Mouse (Mus musculus) midbrain, postnatal 0 days (tissue): ENCODE data around the gene Cd207. TPM values are rescaled to one million over a fixed set of nuclear protein-coding genes. Genes with fewer than 3 reads are reported as not detected.

Experiments used
- ATAC-seq: fragments of 200-750 bp; cut with Nextera tagmentation; 2 replicates; pipeline ENCODE4 v1.8.0; 2017; ENCODE audit warnings: moderate number of reproducible peaks, mild to moderate bottlenecking, moderate TSS enrichment, moderate library complexity; ENCODE audit not compliant: low FRiP score
- DNase-seq: peaks from one replicate; pipeline ENCODE4 v3.0.0-alpha.2; 2015; ENCODE audit warnings: low spot score
- H3K27ac ChIP-seq: fragments of 300-500 bp; sonication (generic); 2 replicates; pipeline ENCODE4 v1.5.1; 2014; ENCODE audit warnings: low read depth, mild to moderate bottlenecking, low read length, mixed read lengths
- H3K27me3 ChIP-seq: fragments of 300-500 bp; sonication (generic); 2 replicates; pipeline ENCODE4 v1.6.1; 2014; ENCODE audit warnings: low read length, control low read depth, mixed read lengths; ENCODE audit not compliant: insufficient read depth
- H3K36me3 ChIP-seq: fragments of 300-500 bp; sonication (generic); 2 replicates; pipeline ENCODE4 v1.6.1; 2014; ENCODE audit warnings: low read length, control low read depth, mixed read lengths; ENCODE audit not compliant: insufficient read depth
- H3K4me1 ChIP-seq: fragments of 300-500 bp; sonication (generic); 2 replicates; pipeline ENCODE4 v1.6.1; 2014; ENCODE audit warnings: mild to moderate bottlenecking, control low read depth, antibody characterized with exemption, low read length, mixed read lengths; ENCODE audit not compliant: insufficient read depth
- H3K4me2 ChIP-seq: fragments of 300-500 bp; sonication (generic); 2 replicates; pipeline ENCODE4 v1.6.1; 2014; ENCODE audit warnings: low read depth, mild to moderate bottlenecking, low read length, mixed read lengths; ENCODE audit not compliant: poor library complexity, severe bottlenecking
- H3K4me3 ChIP-seq: fragments of 300-500 bp; sonication (generic); 2 replicates; pipeline ENCODE4 v1.5.1; 2014; ENCODE audit warnings: low read depth, mild to moderate bottlenecking, low read length, moderate library complexity
- H3K9ac ChIP-seq: fragments of 300-500 bp; sonication (generic); replicated peaks from 2 replicates; pipeline ENCODE4 v1.6.1; 2014; ENCODE audit warnings: mild to moderate bottlenecking, low read length, moderate library complexity, mixed read lengths; ENCODE audit not compliant: poor library complexity, severe bottlenecking
- H3K9me3 ChIP-seq: fragments of 300-500 bp; sonication (generic); 2 replicates; pipeline ENCODE4 v1.6.1; 2016; ENCODE audit warnings: low read length, control low read depth
- CTCF ChIP-seq: IDR thresholded peaks from 2 replicates; pipeline ENCODE4 v1.5.1; 2016; ENCODE audit warnings: antibody characterized with exemption, mild to moderate bottlenecking
- WGBS: fragments of 180-500 bp; shearing (Covaris S2); extraction: QIAGEN DNeasy Blood & Tissue Kit; methylation state at CpG from one replicate; pipeline ENCODE4 v1.1.7; 2014; 5-methylcytosine and 5-hydroxymethylcytosine counted together
- polyA plus RNA-seq: library from polyadenylated mRNA; unstranded; fragments of >200 nt; fragmentation: Nextera tagmentation; extraction: Ambion mirVana; gene quantifications from 2 replicates; pipeline ENCODE4 v1.2.1, GENCODE M21; 2015
- total RNA-seq: library from RNA; depleted of rRNA; stranded (reverse); fragments of >200 nt; gene quantifications from 2 replicates; pipeline ENCODE4 v1.2.3, GENCODE M21; 2014

Gene Cd207
- total and polyA plus RNA-seq, 2 experiments from 2014 or later = 0.16 TPM; not detected in 1

DNA sequence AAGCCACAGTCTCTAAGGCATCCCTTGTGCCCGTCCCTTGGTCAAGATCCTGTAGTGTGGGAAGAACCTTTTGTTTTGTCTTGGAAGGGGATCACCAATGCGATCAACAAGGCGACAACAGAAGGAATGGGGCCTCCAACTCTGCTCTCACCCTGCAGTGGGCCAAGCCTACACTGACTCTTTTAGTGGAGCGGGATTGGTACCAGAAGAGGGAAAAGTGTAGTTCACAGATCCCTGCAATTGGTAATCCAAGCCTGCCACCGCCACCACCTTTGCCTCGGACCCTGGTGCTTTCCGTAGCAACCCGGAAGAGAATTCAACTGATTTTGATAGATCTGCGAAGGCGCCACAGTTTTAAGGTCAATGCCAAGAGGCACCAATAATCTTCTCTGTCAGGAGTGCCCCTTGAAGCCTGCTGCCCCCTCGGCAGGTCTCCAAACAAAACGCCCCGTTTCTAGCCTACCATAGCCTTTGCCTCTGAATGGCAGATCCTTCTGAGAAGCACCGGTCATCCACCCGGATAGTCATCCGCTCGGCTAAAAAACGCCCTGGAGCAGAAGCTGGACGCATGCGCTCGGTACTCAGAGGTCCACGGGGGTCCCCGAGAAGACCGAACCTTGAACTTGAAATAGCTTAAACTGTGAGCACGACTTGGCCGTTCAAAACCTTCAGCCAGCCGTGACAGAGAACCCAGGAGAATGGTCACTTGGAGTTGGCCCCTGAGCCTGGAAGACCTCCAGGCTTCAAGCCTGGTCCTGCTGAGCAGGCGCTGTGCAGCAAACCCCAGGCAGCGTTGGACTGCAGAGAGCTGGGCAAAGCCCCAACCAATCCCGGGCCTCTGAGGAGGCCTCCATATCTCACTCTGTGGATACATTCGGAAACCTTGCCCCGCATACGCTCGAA is 36.8 kb upstream of the Cd207 start:
- ATAC-seq = no peak
- Histone ChIP-seq H3K4me1 (peaks cover 4% of the 10 kb centered on the region; the same call in 1 of the 2 replicates), H3K9me3 (no peaks in the 10 kb centered on the region), H3K36me3 (no peaks in the 10 kb centered on the region), H3K4me2 (no peak overlapping the region), H3K27ac (no peak overlapping the region), H3K9ac (no peak overlapping the region), H3K27me3 (peaks cover 87% of the 10 kb centered on the region), H3K4me3 (no peak overlapping the region)
- TF ChIP-seq CTCF = no peak
- 2% methylated on average over 34 of the region's 34 CpGs for WGBS
- DNase-seq = peak; percentile 31

DNA sequence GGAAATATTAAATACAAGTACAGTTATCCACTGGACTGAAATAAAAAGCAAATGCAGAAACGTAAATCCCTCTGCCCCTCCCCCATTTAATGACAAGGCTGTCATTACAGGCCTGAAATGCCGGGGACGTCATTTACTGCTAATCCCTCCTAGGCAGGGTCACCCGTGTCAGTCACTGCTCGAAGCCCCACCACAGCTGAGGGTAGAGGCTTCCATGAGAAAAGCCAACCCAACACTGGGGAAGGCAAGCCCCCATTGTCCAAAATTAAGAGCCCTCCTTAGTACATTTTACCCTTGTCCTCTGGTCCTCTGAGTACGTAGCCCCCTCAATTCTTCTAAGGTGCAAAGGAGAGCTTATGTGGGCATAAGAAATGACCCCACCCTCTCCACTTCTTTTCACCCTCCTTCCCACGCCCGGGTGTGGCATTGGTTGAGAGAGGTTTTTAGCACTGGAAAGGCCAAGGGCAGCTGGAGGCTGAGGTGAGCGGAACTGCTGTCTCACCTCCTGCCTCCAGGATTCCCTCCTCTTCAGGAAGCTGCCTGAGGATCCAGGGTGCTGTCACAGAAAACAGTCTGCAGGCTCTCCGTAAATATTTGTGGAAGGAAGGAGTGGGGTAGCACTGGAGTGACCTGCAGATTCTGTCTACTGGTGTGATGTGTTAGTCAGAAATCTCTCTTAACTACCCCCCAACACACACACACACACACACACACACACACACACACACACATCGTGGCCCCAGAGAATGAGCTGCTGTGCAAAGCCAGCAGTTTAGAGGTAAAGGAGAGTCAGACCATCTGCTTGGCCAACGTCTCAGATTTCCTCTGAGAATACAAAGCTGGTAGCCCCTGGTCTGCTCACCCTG is 35.8 kb upstream of the Cd207 start:
- 3% methylated on average over 12 of the region's 12 CpGs for WGBS
- DNase-seq (no peak), ATAC-seq (no peak)
- no peak overlapping the region for H3K4me3 ChIP-seq
- H3K27ac ChIP-seq = no peak overlapping the region
- H3K4me1 ChIP-seq = peaks cover 4% of the 10 kb centered on the region; the same call in 1 of the 2 replicates
- no peak overlapping the region for H3K4me2 ChIP-seq
- no peak overlapping the region for H3K9ac ChIP-seq
- no peaks in the 10 kb centered on the region for H3K9me3 ChIP-seq
- peaks cover 88% of the 10 kb centered on the region for H3K27me3 ChIP-seq
- H3K36me3 ChIP-seq = no peaks in the 10 kb centered on the region
- TF ChIP-seq CTCF = no peak

DNA sequence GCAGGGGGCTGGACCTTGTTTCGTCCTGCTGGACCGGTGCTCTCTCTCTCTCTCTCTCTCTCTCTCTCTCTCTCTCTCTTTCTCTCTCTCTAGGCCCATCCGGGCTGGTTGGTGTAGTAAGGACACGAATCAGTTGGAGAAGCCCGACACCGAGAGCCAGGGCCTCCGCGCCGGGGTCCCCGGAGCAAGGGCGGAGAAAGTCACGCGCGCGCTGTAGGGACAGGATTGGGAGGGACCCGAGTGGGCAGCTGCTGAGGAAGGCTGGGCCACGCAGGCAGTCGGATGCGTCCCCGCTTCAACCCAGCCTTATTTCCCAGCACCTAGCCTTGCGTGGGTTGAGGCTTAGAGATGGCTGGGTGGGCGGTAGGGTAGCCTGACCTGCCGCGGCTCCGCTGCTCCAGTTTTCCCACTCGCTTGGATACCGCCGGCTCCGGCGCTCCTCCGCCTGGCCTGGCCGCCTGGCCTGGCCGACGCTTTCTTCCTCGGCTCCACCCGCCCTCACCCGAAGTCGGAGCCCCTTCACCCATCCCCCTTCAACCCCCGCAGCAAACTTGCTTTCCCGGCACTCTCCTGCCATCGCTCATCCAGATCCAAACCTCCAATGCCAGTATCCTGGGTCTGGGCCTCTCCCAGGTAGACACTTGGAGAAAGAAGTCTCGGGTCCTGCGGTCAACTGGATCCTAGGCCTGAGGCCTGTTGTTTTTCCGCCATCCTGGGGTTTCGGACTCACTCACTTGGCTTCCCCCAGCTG is 34.2 kb upstream of the Cd207 start:
- Histone ChIP-seq H3K27me3 (peaks cover 91% of the 10 kb centered on the region), H3K27ac (no peak overlapping the region), H3K9ac (no peak overlapping the region), H3K9me3 (no peaks in the 10 kb centered on the region), H3K4me3 (peak overlapping the region; percentile 25; the same call in 1 of the 2 replicates), H3K4me2 (peak overlapping the region; percentile 45; the same call in 1 of the 2 replicates), H3K4me1 (peaks cover 4% of the 10 kb centered on the region; the same call in 1 of the 2 replicates), H3K36me3 (no peaks in the 10 kb centered on the region)
- no peak for TF ChIP-seq CTCF
- ATAC-seq = no peak
- no peak for DNase-seq
- 2% methylated on average over 44 of the region's 45 CpGs for WGBS

DNA sequence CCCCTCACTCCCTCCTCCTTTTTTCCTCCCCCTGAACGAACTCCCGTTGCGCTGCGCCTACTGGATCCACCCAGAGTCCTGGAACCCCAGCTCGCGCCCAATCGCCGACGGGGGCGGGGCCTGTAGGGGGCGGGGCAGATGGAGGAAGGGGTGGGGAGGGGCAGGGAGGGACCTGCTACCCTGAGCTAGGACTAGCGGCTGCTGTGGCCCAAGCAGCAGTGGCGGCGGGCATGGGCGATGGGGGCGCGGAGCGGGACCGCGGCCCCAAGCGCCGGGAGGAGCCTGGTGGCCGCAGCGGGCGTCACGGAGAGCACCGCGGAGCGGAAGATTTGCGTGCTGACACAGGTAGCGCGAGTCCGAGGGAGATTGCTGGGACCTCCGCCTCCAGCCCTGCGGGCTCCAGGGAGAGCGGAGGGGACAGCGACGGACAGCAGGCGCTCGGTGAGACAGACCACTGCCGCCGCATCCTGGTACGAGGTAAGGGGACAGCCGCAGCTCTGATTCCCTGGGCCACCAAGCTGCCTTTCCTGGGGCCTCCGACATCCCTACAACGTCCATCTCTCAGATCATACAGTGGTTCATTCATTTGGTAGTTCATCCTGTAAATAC is 33.5 kb upstream of the Cd207 start, which contains the start of gene Vax2:
Gene Vax2, plus strand, starts transcription at position 198 of the 609 bp plus-strand sequence.
- Histone ChIP-seq H3K9ac (no peak within 1 kb of the TSS), H3K27me3 (peaks cover 95% of the 10 kb centered on the region), H3K27ac (no peak within 1 kb of the TSS), H3K36me3 (no peaks in the 10 kb centered on the region), H3K9me3 (no peaks in the 10 kb centered on the region), H3K4me2 (peak within 1 kb of the TSS; percentile 45), H3K4me3 (peak within 1 kb of the TSS; percentile 25; the same call in 1 of the 2 replicates), H3K4me1 (peaks cover 4% of the 10 kb centered on the region; the same call in 1 of the 2 replicates)
- no peak for ATAC-seq
- under 1% methylated on average over 46 of the region's 46 CpGs for WGBS
- no peak for TF ChIP-seq CTCF
- peak; percentile 13 for DNase-seq
